Comparison of ENCODE assay signal across 30 mouse cellular contexts in genomic region chr6:100331582-100331981, GRCm38 (mm10). TPM values are rescaled to one million over a fixed set of nuclear protein-coding genes. Genes with fewer than 3 reads are reported as not detected.
DNase-seq lines count a peak whose midpoint lies in the region; ATAC-seq and TF ChIP-seq lines count a peak whose summit lies in the region.
"Had no signal": no experiment of that assay in that cellular context is flagged by ENCODE, and none has a peak within 500 bp of the region (broad histone marks: within the 10 kb centered on the region; RNA-seq: fewer than 3 reads in every experiment).

No protein-coding gene starts in this region.

- H3K4me2 ChIP-seq in lung, embryonic 14.5 days: no peak overlapping the region
- H3K4me2 ChIP-seq: embryonic facial prominence, embryonic 12.5 days; forebrain, embryonic 12.5 days; heart, embryonic 11.5 days; limb, embryonic 12.5 days; liver, embryonic 13.5 days; midbrain, embryonic 15.5 days; neural tube, embryonic 13.5 days; stomach, embryonic 15.5 days had no signal

- 40% methylated on average over 8 of the region's 8 CpGs for WGBS in lung, embryonic 14.5 days

- no peaks in the 10 kb centered on the region for H3K9me3 ChIP-seq in lung, embryonic 14.5 days (ENCODE audit: low read depth, low read length)
- H3K9me3 ChIP-seq: embryonic facial prominence, embryonic 12.5 days; forebrain, embryonic 12.5 days; limb, embryonic 12.5 days; liver, embryonic 13.5 days; midbrain, embryonic 15.5 days; neural tube, embryonic 13.5 days; stomach, embryonic 15.5 days had no signal

- peaks cover 3% of the 10 kb centered on the region; the same call in 1 of the 2 replicates for H3K27me3 ChIP-seq in lung, embryonic 14.5 days (ENCODE audit: insufficient read depth, low read length)
- H3K27me3 ChIP-seq: stomach, embryonic 15.5 days had no signal

- H3K27ac ChIP-seq in lung, embryonic 14.5 days (ENCODE audit: low read depth): no peak overlapping the region
- H3K27ac ChIP-seq: embryonic facial prominence, embryonic 12.5 days; forebrain, embryonic 12.5 days; hindbrain, postnatal 0 days; layer of hippocampus, adult 2 months; limb, embryonic 12.5 days; liver, embryonic 13.5 days; midbrain, embryonic 15.5 days; neural tube, embryonic 13.5 days; stomach, embryonic 15.5 days had no signal

- H3K36me3 ChIP-seq in lung, embryonic 14.5 days (ENCODE audit: insufficient read depth): no peaks in the 10 kb centered on the region
- H3K36me3 ChIP-seq: embryonic facial prominence, embryonic 12.5 days; forebrain, embryonic 12.5 days; limb, embryonic 12.5 days; liver, embryonic 13.5 days; midbrain, embryonic 15.5 days; neural tube, embryonic 13.5 days; stomach, embryonic 15.5 days had no signal

- peaks cover 11% of the 10 kb centered on the region; the same call in 1 of the 2 replicates for H3K4me1 ChIP-seq in lung, embryonic 14.5 days (ENCODE audit: insufficient read depth)

- DNase-seq in kidney, adult 11 months: peak; percentile 44
- DNase-seq in kidney, postnatal 4 days: no peak
- DNase-seq in lung, embryonic 14.5 days: peak; percentile 16
- DNase-seq in lung, postnatal 14 days: no peak
- peak; percentile 46 for DNase-seq in yolk sac, embryonic 10.5 days (ENCODE audit: low spot score)
- DNase-seq in Muller cell, postnatal 12 days (ENCODE audit: inconsistent ontology term): no peak
- DNase-seq in spleen, adult 12 weeks (ENCODE audit: low spot score): no peak
- DNase-seq: cerebellum, adult 11 months; cerebellum, adult 9-11 months; heart, postnatal 10 days; layer of hippocampus, postnatal 36 days; liver, embryonic 13.5 days; lung, adult 2 months; lung, postnatal 36 days; right cerebral cortex, adult 18-20 months; right cerebral cortex, postnatal 4 days; thymus, postnatal 25 days had no signal

- no peak for TF ChIP-seq CTCF in lung, embryonic 14.5 days (IDR thresholded peaks at IDR 0.05; ENCODE audit: low read depth)

- ATAC-seq in lung, embryonic 14.5 days (ENCODE audit: insufficient read depth): no peak
- ATAC-seq in common myeloid progenitor, adult 5-6 weeks (replicated peaks; ENCODE audit: low read depth, poor library complexity, severe bottlenecking): peak; percentile 45
- ATAC-seq: hindbrain, postnatal 0 days; intestine, postnatal 0 days; midbrain, embryonic 15.5 days had no signal

- H3K4me3 ChIP-seq in lung, embryonic 14.5 days (ENCODE audit: low read depth, low read length): no peak overlapping the region
- H3K4me3 ChIP-seq: embryonic facial prominence, embryonic 12.5 days; erythroblast, embryonic 14.5 days; forebrain, embryonic 12.5 days; layer of hippocampus, adult 2 months; limb, embryonic 12.5 days; liver, embryonic 13.5 days; midbrain, embryonic 15.5 days; myocyte; neural tube, embryonic 13.5 days; stomach, embryonic 15.5 days had no signal

- no peak overlapping the region for H3K9ac ChIP-seq in lung, embryonic 14.5 days
- H3K9ac ChIP-seq: embryonic facial prominence, embryonic 12.5 days; forebrain, embryonic 12.5 days; limb, embryonic 12.5 days; liver, embryonic 13.5 days; midbrain, embryonic 15.5 days; neural tube, embryonic 13.5 days; stomach, embryonic 15.5 days had no signal

RNA-seq across cellular contexts. Expression of gene Rybp, which starts 44.3 kb away (rescaled TPM):
- 13.7 and 15.5 TPM in 2 replicates for polyA plus RNA-seq in lung, embryonic 14.5 days (2014; fragmentation: Nextera tagmentation; extraction: Ambion mirVana)
- total RNA-seq in common myeloid progenitor, adult 5-6 weeks (2017): 25.3 and 56.1 TPM in 2 replicates

Comparison
In these comparisons a context has a peak if more than half of its experiments do, and no peak if none do; other contexts are left out.
1. DNase-seq: peak in kidney, adult 11 months (single experiment), lung, embryonic 14.5 days (single experiment) and yolk sac, embryonic 10.5 days (single experiment); none in kidney, postnatal 4 days (0 of 2), lung, postnatal 14 days (single experiment), Muller cell, postnatal 12 days (single experiment) and spleen, adult 12 weeks (single experiment).